Mouse (Mus musculus) Muller cell, postnatal 12 days (primary cell): Measurements from ENCODE around the gene Adamts18.

Experiments
- DNase-seq: peaks from one replicate; pipeline ENCODE4 v3.0.0-alpha.2; 2015; ENCODE audit errors: inconsistent ontology term

Gene Adamts18

GRCm38 (mm10) chr8:113664544-113664943, 184.0 kb downstream of the Adamts18 start:
- DNase-seq = peak; percentile 89

- no peak for DNase-seq
These were observed 188.4 kb downstream of the Adamts18 start for GRCm38 (mm10) chr8:113660128-113660527.

GRCm38 (mm10) chr8:113656681-113657298, 191.7 kb downstream of the Adamts18 start:
- DNase-seq = no peak

DNA sequence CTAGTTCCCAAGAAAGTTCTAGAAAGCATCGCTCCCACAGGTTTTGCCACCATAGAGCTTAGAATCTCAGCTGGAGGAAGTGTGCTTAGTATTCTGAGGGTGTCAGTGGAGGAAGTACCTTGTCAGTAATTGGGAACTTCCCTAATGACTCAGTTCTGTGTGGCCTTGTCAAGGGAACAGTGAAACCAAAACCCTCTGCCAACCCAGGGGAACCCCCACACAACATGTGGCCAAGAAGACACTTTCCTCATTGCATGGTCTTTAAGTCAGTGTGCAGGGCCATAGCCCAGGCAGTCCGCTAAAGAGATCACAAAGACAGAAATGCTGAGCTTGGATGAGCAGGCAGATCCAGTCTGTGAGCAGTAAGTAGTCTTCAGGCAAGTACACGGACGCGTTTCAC, 192.4 kb downstream of the Adamts18 start:
- no peak for DNase-seq

- no peak for DNase-seq
These were observed 195.4 kb downstream of the Adamts18 start for GRCm38 (mm10) chr8:113653151-113653550.

DNA sequence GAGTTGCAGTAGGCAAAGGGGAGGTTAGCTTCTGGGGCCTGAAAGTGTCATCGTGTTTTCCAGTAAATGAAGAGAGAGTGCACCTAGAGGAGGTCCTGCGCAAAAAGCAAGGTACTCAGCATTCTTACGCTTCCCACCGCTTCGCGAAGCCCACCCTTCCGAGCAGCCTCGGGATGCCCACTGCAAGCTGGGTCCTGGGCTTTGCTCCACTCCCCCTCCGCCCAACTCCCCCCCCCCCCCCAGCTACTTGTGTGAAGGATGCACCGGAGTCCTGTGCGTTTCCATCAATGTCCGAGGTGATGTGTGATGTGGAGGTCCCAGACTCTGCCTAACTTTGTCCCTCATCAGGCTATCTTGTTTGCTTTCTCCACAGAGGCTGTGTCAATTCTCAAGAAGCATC, 196.1 kb downstream of the Adamts18 start:
- DNase-seq = no peak
